Mouse (Mus musculus) cerebellum, postnatal 36 days (tissue): ENCODE measurements around the gene Nipal1.

Experiments used
- DNase-seq, 2 experiments: peaks; one replicate each; pipeline ENCODE4 v3.0.0; 2021 to 2022; ENCODE audit warnings: mixed read lengths in 2 of 2

Nipal1 gene

DNA sequence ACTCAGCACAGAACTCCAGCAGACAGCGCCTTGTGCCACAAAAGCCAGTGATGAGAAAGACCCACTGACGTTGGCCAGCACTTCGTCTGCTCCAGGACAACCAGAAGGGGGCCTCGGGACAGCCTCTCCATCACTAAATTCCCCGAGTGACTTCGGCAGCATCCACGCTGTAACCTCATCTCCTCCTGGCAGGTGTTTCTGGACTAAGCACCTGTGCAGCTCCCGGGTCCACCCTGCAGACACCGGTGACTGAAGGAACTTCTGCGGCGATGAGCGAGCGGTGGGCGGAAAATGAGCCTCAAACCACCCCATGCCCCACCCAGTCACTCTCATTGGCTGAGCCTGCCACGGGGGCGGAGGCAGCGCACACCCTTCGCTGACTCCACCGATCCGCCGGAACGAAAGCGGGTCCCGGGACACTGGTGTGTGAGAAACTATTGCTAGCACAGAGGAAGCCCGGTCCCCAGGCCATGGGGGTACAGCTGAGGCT is at the start of gene Nipal1:
Gene Nipal1 (plus strand): TSS at position 378 of the 490 bp plus-strand sequence.
- DNase-seq: peak in 1 of 2 experiments; percentile 6

DNA sequence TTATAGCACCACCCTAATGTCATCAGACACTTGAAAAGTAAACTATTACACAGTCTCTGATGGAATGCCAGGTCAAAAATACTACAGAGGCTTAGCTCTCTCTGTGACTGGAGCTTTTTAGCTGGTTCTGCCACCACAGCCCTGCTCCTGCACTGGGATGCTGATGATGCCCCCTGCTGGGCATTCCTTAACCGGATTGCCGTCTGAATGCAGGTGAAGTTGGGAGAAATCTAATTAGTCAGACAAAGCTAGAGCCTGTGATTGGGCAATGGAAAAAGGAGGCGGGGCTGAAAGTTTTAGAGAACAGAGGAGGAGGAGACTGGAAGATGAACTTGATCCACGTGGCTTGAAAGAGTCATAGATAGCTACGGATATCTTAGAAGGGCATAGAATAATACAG is 46.6 kb upstream of the Nipal1 start:
- DNase-seq: peak; percentile 6 to 7

DNA sequence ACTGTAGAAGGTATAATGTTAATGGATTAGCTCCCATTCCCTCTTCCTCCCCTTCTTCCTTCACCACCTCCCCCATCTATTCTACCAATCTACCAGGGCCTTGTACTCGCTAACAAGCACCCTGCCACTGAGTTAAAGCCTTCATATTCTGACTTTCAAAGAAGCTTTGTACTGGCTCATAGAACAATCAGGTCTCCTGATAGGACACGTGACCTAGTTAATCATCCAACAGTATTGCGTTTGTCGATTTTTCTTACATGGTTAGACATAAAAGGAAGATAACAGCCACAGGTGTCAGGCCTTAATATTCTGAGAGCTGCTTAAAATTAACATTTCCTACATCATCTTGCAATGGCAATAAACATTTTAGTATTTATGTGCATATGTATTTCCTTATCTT is 44.5 kb upstream of the Nipal1 start:
- DNase-seq: no peak

DNA sequence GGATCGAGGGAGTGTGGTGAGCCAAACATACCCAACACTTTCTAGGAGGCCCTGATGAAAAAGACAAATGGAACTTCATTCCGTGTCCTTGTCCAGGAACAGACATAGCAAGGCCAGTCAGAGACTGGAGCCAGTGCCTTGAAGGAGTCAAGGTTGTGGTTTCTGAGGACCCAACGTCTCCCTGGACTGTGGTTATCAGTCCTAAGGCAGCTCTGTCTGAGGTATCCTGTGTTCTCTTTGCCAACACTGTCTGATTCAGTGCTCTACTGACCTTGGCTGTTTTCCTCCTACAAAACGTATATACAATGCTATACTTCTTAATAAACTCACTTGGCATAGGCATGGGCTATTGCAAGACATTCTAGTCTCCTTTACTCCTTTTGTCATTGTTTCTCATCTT is 30.2 kb upstream of the Nipal1 start:
- DNase-seq: no peak

DNA sequence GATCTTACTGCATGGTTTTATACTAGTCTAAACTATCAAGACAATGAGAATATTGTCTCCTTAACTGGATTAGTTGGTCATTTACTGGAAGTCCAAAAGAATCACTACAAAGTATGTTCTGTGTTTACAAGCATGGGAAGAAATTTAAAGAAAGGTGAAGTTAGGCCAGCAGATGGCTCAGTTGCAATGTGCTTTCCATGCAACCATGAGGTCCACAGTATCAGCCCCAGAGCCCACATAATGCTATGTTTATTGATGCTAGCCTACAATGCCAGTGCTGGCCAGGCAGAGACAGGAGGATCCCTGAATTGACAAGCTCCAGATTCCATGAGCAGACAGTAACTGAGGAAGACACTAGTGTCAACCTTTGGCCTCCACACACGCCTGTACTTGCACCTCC is 26.6 kb upstream of the Nipal1 start:
- no peak for DNase-seq

DNA sequence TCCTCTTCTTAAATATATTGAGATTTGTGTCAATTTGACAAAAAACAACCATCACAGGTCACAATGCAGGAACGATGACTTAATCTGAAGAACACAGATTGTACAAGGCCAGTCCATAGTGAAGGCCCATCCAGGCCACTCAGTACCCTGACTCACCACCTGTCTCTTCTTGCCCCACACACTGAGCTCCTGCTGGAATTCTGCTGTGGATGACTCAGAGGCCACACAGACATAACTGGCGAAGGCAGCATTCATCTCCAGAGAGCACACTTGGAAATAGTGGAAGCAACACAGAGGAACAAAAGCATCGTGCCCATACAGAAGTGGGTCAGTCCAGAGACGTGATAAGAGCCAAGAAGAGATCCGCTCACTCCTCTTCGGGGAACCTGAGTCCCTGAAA is 17.6 kb upstream of the Nipal1 start:
- no peak for DNase-seq

DNA sequence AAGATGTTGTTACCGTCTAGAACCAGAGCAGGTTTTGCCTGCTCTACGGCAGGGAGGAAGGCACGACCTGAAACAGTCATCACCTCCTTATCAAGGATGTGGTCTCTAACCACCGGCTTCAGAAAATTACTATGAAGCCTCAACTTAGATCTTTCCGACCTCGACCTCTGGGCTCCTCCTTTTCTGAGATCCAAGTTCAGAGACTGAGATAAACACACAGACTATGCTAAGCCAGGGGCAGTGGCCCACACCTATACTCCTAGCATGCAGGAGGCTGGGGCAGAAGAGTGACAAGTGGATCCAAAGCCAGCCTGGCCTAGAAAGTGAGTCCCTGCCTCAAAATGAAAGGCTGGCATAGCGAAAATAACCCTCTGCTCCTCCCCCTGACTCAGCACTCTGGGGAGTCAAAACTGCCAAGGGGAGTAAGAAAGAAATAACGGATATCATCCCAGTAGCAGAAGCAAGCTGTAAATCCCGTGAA is 12.8 kb upstream of the Nipal1 start:
- DNase-seq: no peak

DNA sequence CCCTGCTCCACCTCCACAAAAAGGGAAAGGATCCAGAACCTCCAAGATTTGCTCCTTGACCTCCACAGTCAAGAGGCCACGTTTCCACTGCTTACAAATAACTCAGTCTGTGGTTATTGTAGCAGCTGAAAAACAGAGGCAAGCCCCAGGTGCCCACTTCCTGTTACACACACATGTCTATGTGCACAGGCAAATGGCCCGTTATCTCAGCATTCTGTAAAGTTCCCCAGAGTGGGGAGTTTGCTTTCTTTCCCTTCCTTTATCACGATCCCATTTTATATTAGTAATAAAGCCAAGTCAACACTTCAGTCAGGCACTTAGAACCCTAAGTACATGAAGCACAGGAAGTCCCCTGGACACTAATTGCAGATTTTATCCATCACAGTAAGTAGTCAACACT is 11.5 kb upstream of the Nipal1 start:
- DNase-seq: no peak

DNA sequence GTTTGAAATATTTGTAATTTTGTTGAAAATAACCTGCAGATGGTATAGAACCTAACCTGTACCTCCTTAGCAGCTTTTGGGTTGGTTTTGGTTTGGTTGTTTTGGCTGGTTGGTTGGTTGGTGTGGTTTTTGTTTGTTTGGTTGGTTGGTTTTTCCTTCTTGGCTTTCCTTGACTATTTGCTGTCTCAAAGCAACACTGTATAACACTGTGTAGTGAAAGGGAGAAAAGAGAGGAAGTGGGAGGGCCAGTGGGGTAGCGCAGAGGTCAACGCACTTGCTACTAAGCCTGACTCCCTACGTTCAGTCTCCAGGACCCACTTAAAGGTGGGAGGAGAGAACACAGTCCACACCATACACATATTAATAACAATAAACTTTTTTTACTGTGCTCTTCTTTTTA is 11.0 kb upstream of the Nipal1 start:
- no peak for DNase-seq

DNA sequence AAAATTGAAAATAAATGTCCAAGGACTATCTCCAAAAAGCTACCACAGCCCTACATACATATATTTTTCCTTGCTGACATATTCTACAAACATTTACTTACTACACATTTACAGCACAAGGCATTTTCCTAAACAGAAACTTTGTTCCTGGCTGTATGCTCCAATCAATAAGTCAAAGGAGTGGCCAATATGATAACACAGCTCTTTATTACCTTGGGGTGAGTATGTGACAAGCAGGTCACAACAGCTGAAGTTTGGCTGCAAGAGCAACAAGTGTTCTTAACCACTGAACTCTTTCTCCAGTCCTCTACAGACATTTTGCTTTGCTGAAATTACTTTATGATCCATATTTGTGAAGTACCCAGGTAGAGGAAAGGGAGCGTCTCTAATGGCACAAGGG is 7.5 kb upstream of the Nipal1 start:
- DNase-seq: no peak

DNA sequence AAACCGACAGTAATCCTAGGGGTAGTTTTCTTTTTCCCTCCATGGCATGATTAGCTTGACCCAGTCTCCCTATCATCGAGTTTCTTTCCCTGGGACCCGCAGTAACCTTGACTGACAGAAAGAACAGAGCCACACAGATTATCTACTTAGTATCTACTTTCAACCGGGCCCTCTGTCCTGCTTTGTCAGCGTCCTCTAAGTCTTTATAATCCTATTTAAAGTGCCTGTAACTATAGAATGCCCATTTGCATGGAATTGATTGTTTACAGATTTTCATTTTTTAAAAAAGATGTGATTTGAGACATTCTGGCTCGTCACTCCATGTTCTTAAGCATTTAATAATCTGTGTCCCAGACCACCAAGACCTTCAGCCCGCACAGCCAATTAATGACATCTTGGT is 3.9 kb upstream of the Nipal1 start:
- DNase-seq: no peak

DNA sequence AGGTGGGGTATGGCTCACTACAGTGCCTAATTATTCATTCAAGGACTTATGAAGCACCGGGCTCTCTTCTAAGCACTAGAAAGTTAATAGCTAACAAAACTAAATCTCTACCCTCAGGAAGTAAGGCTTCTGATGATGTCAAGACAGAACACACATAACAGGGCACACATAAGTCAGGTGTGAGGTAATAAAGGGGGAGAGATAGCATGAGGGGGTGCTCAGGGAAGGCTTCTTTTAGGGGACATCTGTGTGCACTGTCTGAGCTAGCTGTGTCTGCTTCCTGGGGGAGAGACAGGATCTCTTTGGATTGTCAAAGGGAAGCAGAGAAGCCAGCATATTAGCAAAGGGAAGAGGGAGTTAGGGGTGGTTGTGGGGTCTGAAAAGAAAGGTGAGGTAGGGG is 3.4 kb upstream of the Nipal1 start, which contains the start of gene Cnga1:
Gene Cnga1 (minus strand): TSS at position 101 of the 400 bp plus-strand sequence.
- DNase-seq: no peak

DNA sequence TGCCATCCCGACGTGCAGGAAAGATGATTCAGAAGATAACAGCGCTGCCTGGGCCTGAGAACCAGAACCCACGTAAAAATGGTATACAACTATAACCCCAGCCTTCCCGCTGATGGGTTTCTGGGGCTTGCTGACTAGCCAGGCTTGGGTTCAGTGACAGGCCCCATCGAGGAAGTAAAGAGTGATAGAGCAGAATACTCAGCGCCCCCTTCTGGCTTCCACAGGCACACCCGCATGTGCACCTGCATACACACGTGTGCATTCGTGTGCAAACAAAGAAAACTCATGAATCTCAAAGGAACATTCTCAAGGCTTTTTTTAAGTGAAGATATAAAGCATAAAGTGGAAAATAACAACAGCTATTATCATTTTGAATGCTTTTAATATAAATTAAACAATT is 1.5 kb upstream of the Nipal1 start:
- DNase-seq: no peak

DNA sequence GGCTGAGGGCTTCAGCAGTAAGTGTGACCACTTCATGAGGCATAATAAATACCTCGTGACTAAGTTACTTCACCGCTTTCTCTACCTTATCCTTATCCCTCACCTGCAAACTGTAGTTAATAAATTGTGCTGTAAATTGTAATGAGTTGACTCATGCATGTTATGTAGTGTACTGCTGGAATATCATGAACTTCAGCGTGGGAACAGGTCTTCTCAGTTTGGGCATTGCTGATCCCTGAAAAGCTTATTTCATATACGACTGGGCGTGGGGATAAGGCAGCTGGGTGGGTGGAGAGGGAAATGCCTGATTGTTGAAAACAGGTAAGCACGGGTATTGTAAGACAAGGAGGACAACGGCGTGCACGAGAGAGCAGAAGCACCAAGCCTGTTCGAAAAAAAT is 599 bp upstream of the Nipal1 start:
- no peak for DNase-seq

DNA sequence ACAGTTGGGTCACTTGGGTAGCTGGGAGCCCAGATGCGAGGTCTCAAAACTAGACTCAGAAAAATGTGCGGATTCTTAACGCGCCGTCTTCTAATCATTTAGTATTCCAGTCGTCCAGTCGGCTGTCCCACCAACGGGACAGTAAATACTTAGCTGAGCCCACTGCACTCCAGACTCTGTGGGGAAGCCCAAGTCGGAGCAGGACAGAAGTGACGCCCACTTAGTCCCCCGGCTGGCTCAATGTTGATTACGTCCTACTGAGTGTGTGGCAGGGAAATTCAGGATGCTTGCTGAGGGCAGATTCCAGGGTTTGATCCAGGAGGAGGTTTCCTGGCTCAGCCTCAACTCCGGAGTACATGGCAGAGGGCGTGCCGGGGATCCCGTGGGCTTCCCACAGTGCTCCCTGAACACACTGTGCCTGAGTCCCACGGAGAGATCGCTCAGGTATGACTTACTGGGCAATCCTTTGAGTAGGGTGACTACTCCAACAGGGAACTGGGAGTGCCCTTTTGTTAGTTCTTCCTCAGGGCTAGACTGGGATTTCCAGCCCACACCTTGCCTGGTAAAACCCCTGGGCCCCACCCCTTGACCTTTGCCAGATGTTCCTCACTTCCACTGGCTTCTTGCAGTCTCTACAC is 482 bp downstream of the Nipal1 start:
- no peak for DNase-seq

DNA sequence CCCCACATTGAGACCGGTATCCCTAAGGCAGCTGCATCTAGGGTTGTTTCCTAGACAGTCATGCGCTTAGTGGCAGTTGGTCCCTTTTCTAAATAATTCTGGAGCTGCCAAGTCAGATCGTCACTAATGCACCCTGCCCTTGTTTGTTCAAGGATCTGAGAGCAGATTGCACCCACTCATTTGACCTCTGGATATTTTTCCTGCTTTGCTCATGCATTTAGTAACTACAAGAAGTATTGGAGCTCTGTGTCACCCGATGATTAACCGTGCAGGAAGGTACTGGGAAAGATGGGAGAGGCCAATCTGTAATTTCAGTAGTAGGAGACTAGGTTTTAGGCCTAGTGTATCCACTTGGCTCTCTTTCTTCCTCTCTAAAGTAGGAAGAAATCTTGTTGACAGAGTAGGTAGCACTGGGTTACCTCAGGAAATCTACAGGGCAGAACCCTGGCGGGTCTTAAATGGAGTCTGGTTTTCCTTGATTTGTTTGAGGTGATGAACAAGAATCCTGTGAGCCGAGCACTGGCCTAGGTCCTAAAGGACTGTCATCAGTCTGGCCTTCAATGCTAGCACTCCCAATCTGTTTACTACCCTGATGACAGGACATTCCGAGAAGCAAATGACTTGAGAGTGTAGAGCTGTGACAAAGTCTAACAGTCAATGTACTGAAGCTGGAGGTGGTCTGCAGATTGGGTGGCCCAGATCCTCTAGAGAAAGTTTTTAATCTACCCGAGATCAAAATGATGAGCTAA is 1.6 kb downstream of the Nipal1 start:
- no peak for DNase-seq

DNA sequence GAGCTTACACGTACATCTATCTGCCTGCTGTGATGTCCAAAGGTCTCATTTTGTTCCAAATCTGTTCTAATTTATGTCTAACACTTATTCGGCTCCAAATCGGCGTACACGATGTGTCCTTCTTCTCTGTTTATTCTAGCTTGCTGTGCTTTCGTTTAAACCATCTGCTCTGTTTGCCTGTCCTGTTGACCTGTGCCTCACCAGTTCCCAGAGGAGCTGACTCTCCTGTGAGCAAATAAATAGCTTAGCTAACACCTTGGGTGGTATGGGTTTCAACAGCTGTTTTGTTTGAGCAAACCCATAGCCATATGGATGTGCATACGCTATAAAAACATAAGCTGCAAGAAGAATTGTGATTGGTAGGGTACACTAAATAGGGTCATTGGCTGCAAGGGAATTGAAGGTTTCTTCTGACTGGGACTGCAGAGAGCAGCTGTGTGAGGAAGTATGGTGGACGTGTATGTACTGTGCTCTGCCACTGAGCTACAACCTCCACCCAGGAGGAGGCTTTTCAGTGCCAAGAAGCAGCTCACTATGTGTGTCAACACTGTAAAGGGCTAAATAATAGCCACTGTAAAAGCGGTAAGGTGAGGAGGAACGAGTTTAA is 5.6 kb downstream of the Nipal1 start:
- no peak for DNase-seq

DNA sequence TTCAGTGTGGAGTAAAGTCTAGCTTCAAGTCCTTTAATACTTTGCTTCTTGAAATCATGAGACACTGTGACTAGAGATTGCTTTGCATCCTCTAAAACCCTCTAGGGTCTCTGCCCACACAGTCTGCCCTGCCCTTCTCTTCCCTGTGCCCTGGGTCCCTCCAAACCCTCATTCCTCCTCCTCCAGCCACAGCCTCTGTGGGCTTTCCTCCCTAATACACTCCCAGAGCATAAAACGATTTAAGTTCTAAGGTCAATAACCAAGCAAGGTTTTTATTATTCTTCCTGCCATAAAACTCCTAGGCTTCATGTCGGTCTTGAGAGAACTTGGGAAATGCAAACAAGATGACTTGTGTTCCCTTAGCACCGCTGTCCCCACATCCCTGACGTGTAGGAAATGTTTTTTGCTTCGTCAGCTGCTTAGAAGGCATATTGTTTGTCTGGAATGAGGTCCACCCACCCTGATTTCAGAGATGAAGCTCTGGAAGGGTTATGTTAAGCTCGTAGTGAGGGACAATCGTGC is 8.7 kb downstream of the Nipal1 start:
- no peak for DNase-seq

DNA sequence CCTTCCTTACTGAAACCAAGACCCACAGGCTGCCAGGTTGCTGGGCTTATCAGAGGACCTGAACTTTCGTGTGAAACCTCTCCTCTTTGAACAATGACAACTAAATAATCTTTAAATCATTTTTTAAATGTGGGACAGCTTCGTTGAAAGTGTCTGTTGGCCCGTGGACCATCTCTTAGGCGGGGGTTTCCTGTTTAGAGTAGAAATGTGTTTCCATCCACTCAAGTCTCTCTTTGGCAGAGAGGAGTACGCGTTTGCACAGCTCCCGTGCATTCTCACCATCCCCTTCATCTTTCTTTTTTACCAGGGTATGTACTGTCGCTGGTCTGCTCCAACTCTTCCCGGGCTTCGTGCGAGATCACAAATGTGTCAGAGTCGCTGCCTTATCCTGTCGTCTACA is 10.8 kb downstream of the Nipal1 start:
- no peak for DNase-seq

DNA sequence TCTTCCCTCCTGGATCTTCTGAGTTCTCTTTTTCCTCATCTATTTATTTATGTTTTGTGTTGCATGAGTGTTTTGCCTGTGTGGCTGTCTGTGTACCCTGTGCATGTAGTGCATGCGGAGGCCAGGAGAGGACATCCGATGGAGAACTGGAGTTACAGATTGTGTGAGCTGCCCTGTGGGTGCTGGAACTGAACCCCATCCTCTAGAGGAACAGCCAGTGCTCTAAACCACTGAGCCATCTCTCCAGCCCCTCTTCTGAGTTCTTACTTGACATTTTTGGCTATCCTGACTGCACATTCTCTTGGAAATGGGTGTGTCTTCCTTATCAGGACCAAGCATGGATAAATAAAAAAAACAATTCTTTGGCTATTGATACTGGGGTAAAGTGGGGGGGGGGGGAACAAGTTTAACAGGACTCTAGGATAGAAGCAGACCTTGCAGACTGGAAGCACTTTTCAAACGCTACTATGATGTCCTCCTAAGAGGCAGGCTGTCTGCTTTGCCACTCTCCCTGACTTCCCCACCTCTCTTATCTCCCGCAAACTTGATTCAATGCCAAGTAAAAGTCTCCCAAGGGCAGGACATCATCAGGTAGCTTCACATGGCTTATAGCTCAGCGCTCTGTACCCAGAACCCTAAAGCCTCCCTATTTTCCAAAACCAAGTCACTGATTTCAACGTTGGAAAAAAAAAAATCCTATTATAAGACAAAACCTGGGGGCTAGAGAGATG is 13.6 kb downstream of the Nipal1 start:
- no peak for DNase-seq

DNA sequence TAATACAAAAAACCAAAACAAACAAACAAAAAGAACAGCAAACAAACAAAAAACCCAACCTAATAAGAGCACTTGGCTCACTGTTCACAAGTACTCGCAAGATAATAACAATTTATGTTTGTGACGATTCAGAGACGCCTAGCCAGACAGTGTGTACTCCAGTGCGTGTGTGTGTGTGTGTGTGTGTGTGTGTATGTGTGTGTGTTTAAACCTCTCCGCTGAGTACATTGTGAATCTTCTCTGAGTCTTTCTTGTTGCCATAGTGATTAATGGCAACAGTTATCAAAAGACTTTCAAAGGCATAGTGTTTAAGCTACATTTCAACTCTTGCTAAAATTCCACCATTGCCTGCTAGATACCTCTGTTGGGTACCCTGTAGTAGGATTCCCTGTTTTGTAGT is 16.5 kb downstream of the Nipal1 start:
- DNase-seq: no peak

DNA sequence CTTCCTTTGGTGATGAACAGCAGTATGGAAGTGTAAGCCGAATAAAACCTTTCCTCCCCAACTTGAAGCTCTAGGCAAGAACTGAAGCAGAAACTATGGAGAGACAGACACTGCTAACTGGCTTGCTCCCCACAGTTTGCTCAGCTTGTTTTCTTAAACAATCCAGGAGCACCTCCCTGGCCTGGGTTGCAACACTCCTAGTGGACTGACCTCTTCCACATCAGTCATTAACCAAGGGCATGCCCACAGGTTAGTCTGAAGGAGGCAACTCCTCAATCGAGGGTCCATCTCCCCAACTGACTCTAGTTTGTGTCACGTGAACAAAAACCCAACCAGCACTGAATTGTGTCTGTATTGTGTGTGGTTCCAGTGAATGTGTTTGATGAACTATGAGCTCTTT is 17.3 kb downstream of the Nipal1 start:
- no peak for DNase-seq

DNA sequence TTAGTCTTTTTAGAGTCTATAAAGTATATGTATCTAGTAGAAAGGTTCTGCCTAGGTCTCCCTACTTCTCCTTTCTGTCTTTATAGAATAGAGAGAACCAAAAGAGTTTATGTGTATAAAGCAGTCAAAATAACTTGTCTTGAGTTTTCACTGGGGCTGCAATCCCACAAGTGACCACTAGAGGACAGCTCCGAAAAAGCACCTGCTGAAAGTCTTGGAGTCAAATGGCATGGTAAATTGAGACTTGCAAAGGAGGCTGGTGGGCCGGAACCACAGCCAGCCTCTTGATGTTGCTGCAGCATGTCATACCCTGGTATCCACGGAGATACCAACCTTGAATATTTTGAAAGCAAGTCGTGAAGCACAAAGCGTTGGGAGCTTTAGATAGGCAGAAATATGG is 17.7 kb downstream of the Nipal1 start:
- peak; percentile 50 to 63 for DNase-seq
